Mouse (Mus musculus) Patski (cell line): ENCODE measurements around the gene Unc13b. TPM values are rescaled to one million over a fixed set of nuclear protein-coding genes. Genes with fewer than 3 reads are reported as not detected.

Source experiments
- ATAC-seq: fragments of 100-300 bp; one replicate; pipeline ENCODE4 v1.8.0; 2021
- CTCF ChIA-PET: fragments of 350-600 bp; sonication (Branson Sonifier 250); formaldehyde crosslinking; loops from one replicate; lab custom pipeline; 2022; ENCODE audit warnings: inconsistent platforms; lab: Charles Lee
- POLR2A ChIA-PET: fragments of 350-600 bp; sonication (Branson Sonifier 250); formaldehyde crosslinking; loops from one replicate; lab custom pipeline; 2022; ENCODE audit warnings: antibody characterized with exemption, inconsistent platforms; lab: Charles Lee
- DNase-seq: peaks from one replicate; pipeline ENCODE4 v3.0.0-alpha.2; 2011; ENCODE audit warnings: low read depth, low spot score
- H3K27me3 ChIP-seq: fragments of 371-371 bp; one replicate; pipeline ENCODE4 v1.5.1; 2021
- CTCF ChIP-seq: fragments of 100-300 bp; IDR thresholded peaks from one replicate; pipeline ENCODE4 v1.5.1; 2021
- in situ Hi-C: fragments of 300-500 bp; cut with MboI; formaldehyde crosslinking; loops from 3 replicates; pipeline ENCODE4 v1.11.1; 2018; ENCODE audit warnings: low pct_unique_long_range_greater_than_20kb, mixed read lengths
- polyA plus RNA-seq: library from polyadenylated mRNA; unstranded; gene quantifications from one replicate; pipeline ENCODE4 v1.2.3, GENCODE M21; 2021

The Unc13b gene
- polyA plus RNA-seq, 1 experiment from 2014 or later: 8.2 TPM

GRCm38 (mm10) chr4:43025084-43025960 lies 33.4 kb upstream of the Unc13b start, which contains the start of gene Pigo:
Gene Pigo (minus strand): TSS chr4:43025819.
- ChIA-PET POLR2A (interaction anchor here (0.7 to 1.1 kb wide), 2 partner anchors 13 to 24 kb away, joined by 3 to 4 read pairs; no protein-coding TSS in a partner anchor), CTCF (interaction anchor here (0.7 to 1.9 kb wide), 8 partner anchors 9 to 28 kb away, joined by 3 to 12 read pairs (median 4); partner anchors contain the start of gene Vcp)
- no peak for TF ChIP-seq CTCF
- ATAC-seq (peak; percentile 82), DNase-seq (peak; percentile 81)
- no peaks in the 10 kb centered on the region for H3K27me3 ChIP-seq
- in situ Hi-C loops: no loop called here

- no peak for TF ChIP-seq CTCF
- CTCF ChIA-PET: no interaction called here
- ATAC-seq: no peak
- POLR2A ChIA-PET: interaction anchor here (0.6 kb wide), 1 partner anchor 10 kb away, joined by 4 read pairs; no protein-coding TSS in a partner anchor
- in situ Hi-C loops: no loop called here
- H3K27me3 ChIP-seq: no peaks in the 10 kb centered on the region
- no peak for DNase-seq
Measured at GRCm38 (mm10) chr4:43029121-43029520, 29.6 kb upstream of the Unc13b start.

GRCm38 (mm10) chr4:43029749-43030148 lies 29.0 kb upstream of the Unc13b start:
- DNase-seq (no peak), ATAC-seq (no peak)
- no peaks in the 10 kb centered on the region for H3K27me3 ChIP-seq
- CTCF ChIA-PET: no interaction called here
- TF ChIP-seq CTCF: no peak
- in situ Hi-C loops: no loop called here
- POLR2A ChIA-PET: interaction anchor here (0.6 kb wide), 1 partner anchor 10 kb away, joined by 4 read pairs; no protein-coding TSS in a partner anchor

- ATAC-seq: no peak
- DNase-seq: no peak
- in situ Hi-C loops: no loop called here
- H3K27me3 ChIP-seq: no peaks in the 10 kb centered on the region
- TF ChIP-seq CTCF: no peak
- CTCF ChIA-PET: no interaction called here
- POLR2A ChIA-PET: interaction anchor here (1.0 kb wide), 1 partner anchor 10 kb away, joined by 3 read pairs; no protein-coding TSS in a partner anchor
Measured at GRCm38 (mm10) chr4:43030352-43030751, 28.4 kb upstream of the Unc13b start.

- ChIA-PET CTCF (no interaction called here), POLR2A (interaction anchor here (1.0 kb wide), 2 partner anchors 10 to 20 kb away, joined by 3 to 6 read pairs; no protein-coding TSS in a partner anchor)
- TF ChIP-seq CTCF: no peak
- H3K27me3 ChIP-seq: no peaks in the 10 kb centered on the region
- DNase-seq (no peak), ATAC-seq (peak; percentile 31)
- in situ Hi-C loops: no loop called here
Measured at GRCm38 (mm10) chr4:43030780-43031230, 27.9 kb upstream of the Unc13b start.

- ATAC-seq: peak; percentile 74
- in situ Hi-C loops: no loop called here
- no peak for TF ChIP-seq CTCF
- H3K27me3 ChIP-seq: no peaks in the 10 kb centered on the region
- no peak for DNase-seq
- CTCF ChIA-PET: interaction anchor here (1.0 kb wide), 1 partner anchor 16 kb away, joined by 3 read pairs; no protein-coding TSS in a partner anchor
- POLR2A ChIA-PET: interaction anchor here (1.0 kb wide), 3 partner anchors 9 to 21 kb away, joined by 3 to 6 read pairs (median 3); no protein-coding TSS in a partner anchor
Measured at GRCm38 (mm10) chr4:43031237-43031995, 27.3 kb upstream of the Unc13b start, which contains the start of gene Stoml2. Gene Stoml2 (minus strand): TSS chr4:43031710.

- no peaks in the 10 kb centered on the region for H3K27me3 ChIP-seq
- POLR2A ChIA-PET: no interaction called here
- CTCF ChIA-PET: no interaction called here
- DNase-seq (no peak), ATAC-seq (no peak)
- in situ Hi-C loops: no loop called here
- no peak for TF ChIP-seq CTCF
Measured at GRCm38 (mm10) chr4:43032501-43032900, 26.3 kb upstream of the Unc13b start.

GRCm38 (mm10) chr4:43033481-43033880 lies 25.3 kb upstream of the Unc13b start:
- in situ Hi-C loops: no loop called here
- ChIA-PET CTCF (no interaction called here), POLR2A (no interaction called here)
- DNase-seq (no peak), ATAC-seq (no peak)
- no peak for TF ChIP-seq CTCF
- no peaks in the 10 kb centered on the region for H3K27me3 ChIP-seq

GRCm38 (mm10) chr4:43035851-43036250 lies 22.9 kb upstream of the Unc13b start:
- ChIA-PET CTCF (interaction anchor here (0.9 kb wide), 1 partner anchor 11 kb away, joined by 4 read pairs; the partner anchor contains the start of gene Pigo), POLR2A (no interaction called here)
- no peaks in the 10 kb centered on the region for H3K27me3 ChIP-seq
- ATAC-seq (no peak), DNase-seq (no peak)
- in situ Hi-C loops: no loop called here
- TF ChIP-seq CTCF: no peak

- H3K27me3 ChIP-seq: no peaks in the 10 kb centered on the region
- in situ Hi-C loops: no loop called here
- DNase-seq (no peak), ATAC-seq (no peak)
- ChIA-PET POLR2A (no interaction called here), CTCF (interaction anchor here (0.9 kb wide), 1 partner anchor 11 kb away, joined by 4 read pairs; the partner anchor contains the start of gene Pigo)
- TF ChIP-seq CTCF: no peak
Measured at GRCm38 (mm10) chr4:43036356-43036755, 22.4 kb upstream of the Unc13b start.
